Mouse (Mus musculus): ENCODE measurements around the gene Naa50.

The Naa50 gene

DNA sequence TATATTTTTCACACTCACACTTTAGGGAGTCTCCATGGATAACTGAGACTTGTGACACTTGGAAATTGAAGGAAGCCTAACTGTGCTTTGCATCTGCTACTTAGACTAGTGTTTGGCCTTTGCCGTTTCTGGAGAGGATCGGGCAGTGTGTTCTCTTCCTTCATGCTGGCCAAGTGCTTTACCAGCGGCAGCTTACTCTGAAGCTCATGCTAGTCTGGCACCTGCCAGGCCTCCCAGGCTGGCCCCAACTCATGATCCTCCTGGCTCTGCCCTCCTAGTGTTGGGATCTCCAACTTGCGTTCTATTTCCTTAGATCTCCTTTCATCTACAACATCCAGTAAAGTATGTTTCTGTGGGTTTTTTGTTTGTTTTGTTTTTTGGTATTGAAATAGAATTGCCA, 60.5 kb downstream of the Naa50 start:
- no peak for DNase-seq (ENCODE audit: low spot score)

- no peak for DNase-seq (ENCODE audit: low spot score)
Observed at GRCm38 (mm10) chr16:44204331-44204730, 64.7 kb downstream of the Naa50 start.

- no peak for DNase-seq (ENCODE audit: low spot score)
Observed at GRCm38 (mm10) chr16:44205973-44206372, 66.3 kb downstream of the Naa50 start.

- DNase-seq (ENCODE audit: low spot score): no peak
Observed at GRCm38 (mm10) chr16:44210156-44211053, 70.8 kb downstream of the Naa50 start.

DNA sequence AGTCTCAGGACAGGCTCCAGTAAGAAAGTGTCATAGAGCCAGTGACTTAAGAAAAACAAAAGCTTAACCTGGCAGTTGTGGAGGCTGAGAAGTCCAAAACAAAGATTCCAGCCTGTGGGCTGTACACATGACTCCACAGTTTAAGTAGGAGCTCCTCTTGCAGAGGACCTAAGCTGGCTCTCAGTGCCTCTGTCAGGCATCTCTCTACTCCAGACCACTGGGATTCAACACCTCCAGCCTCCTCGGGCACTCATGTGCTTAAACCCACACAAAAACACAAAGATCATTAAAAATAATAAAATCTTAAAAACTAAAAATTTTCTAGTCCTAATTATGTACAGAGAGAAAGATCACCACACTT, 71.4 kb downstream of the Naa50 start:
- DNase-seq (ENCODE audit: low spot score): no peak

DNA sequence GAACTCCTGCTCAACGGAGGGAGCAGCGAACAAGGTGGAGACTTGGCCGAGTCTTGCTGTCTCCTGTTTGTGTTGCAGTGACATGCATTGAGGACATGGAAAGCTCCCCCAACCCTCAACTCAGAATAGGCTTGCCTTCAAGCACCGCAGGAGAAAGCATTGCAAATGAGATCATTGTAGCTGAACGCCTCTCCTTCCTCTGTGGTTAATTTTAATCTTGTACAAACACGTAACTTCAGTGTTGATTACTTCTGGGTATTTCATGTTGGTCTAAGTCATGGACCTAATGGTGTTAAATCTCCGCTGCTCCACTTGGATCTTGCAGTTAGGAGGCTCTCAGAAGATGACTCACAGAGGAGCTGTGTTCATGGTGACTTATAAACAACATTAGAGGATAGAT, 73.1 kb downstream of the Naa50 start:
- no peak for DNase-seq (ENCODE audit: low spot score)
